ENCODE assay signal across 21 mouse cellular contexts in genomic region chr3:27030067-27030857, GRCm38 (mm10).
"Had no signal": no experiment of that assay in that cellular context is flagged by ENCODE, and none has a peak within 500 bp of the region (broad histone marks: within the 10 kb centered on the region; RNA-seq: fewer than 3 reads in every experiment).

No protein-coding gene starts in this region.

- H3K9ac ChIP-seq: liver, embryonic 13.5 days; liver, embryonic 15.5 days; liver, postnatal 0 days; lung, embryonic 15.5 days; midbrain, embryonic 12.5 days; neural tube, embryonic 13.5 days had no signal

- ATAC-seq: liver, postnatal 0 days; lung, postnatal 0 days had no signal

- H3K4me2 ChIP-seq: liver, embryonic 13.5 days; liver, embryonic 15.5 days; lung, embryonic 15.5 days; midbrain, embryonic 12.5 days; neural tube, embryonic 13.5 days had no signal

- H3K36me3 ChIP-seq: liver, embryonic 13.5 days; liver, embryonic 15.5 days; lung, embryonic 15.5 days; midbrain, embryonic 12.5 days; neural tube, embryonic 13.5 days had no signal

- DNase-seq: liver, embryonic 13.5 days; liver, postnatal 0 days; lung, adult 2 months; lung, postnatal 14 days; lung, postnatal 36 days; midbrain, embryonic 14.5 days; retina, postnatal 1 day; right cerebral cortex, adult 18-20 months; right cerebral cortex, postnatal 25 days; right cerebral cortex, postnatal 4 days; spleen, adult 18-20 months; thymus, adult 18-20 months; thymus, postnatal 25 days; thymus, postnatal 4 days had no signal

- H3K27me3 ChIP-seq: liver, embryonic 13.5 days; liver, embryonic 15.5 days; lung, embryonic 15.5 days; midbrain, embryonic 12.5 days; neural tube, embryonic 13.5 days had no signal

- H3K27ac ChIP-seq: liver, embryonic 13.5 days; liver, embryonic 15.5 days; lung, embryonic 15.5 days; macrophage; midbrain, embryonic 12.5 days; neural tube, embryonic 13.5 days had no signal

- H3K9me3 ChIP-seq: liver, embryonic 15.5 days; lung, embryonic 15.5 days; midbrain, embryonic 12.5 days; neural tube, embryonic 13.5 days had no signal

- H3K4me3 ChIP-seq: liver, embryonic 13.5 days; liver, embryonic 15.5 days; lung, embryonic 15.5 days; megakaryocyte, embryonic 14.5 days; midbrain, embryonic 12.5 days; neural tube, embryonic 13.5 days had no signal

- H3K4me1 ChIP-seq: liver, embryonic 13.5 days; liver, embryonic 15.5 days; lung, embryonic 15.5 days; neural tube, embryonic 13.5 days had no signal
